Comparison of ENCODE assay signal across 9 mouse cellular contexts in the genomic region with DNA sequence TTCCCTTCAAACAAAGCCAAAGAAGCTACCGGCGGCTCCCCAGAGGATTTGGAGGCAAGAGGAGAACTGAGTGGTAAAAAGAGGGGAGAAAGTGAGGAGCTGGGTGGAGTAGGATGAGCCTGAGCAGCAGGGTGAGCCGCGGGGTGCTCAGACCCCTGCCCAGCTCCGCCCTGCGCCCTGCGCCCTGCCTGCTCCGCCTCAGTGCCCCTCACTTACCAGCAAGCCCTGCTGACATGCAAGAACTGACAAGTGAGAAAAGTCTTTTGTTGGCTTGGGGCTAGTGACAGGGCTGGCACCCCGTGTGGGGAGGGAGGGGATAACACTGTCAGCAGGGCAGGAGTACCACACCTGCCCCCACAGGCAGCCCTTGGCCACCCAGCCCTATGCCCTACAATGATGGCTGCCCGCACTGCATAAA.
DNase-seq lines count a peak whose midpoint lies in the region; ATAC-seq and TF ChIP-seq lines count a peak whose summit lies in the region.
"Had no signal": no experiment of that assay in that cellular context is flagged by ENCODE, and none has a peak within 500 bp of the region (broad histone marks: within the 10 kb centered on the region; RNA-seq: fewer than 3 reads in every experiment).

No protein-coding gene starts in this region.

- H3K9me3 ChIP-seq in forebrain, embryonic 10.5 days, result no peaks in the 10 kb centered on the region
- H3K9me3 ChIP-seq in hindbrain, embryonic 11.5 days (ENCODE audit: control insufficient read depth, low read length), result no peaks in the 10 kb centered on the region

- H3K27ac ChIP-seq in layer of hippocampus, adult 2 months, result peak overlapping the region; percentile 48; the same call in 1 of the 2 replicates
- H3K27ac ChIP-seq in forebrain, embryonic 10.5 days, result peak overlapping the region; percentile 80
- H3K27ac ChIP-seq in hindbrain, embryonic 11.5 days (ENCODE audit: low read depth, low read length), result no peak overlapping the region

- peak; percentile 60 for TF ChIP-seq CTCF in layer of hippocampus, adult 2 months (conservative IDR thresholded peaks at IDR 0.05)

- peak overlapping the region; percentile 46 for H3K4me3 ChIP-seq in layer of hippocampus, adult 2 months
- H3K4me3 ChIP-seq in forebrain, embryonic 10.5 days, result peak overlapping the region; percentile 60
- H3K4me3 ChIP-seq in hindbrain, embryonic 11.5 days (ENCODE audit: low read depth, low read length), result peak overlapping the region; percentile 44

- 0% methylated on average over 10 of the region's 10 CpGs for WGBS in forebrain, embryonic 10.5 days
- WGBS in hindbrain, embryonic 11.5 days, result 4% methylated on average over 9 of the region's 10 CpGs

- peaks cover 20% of the 10 kb centered on the region for H3K4me1 ChIP-seq in forebrain, embryonic 10.5 days
- H3K4me1 ChIP-seq in hindbrain, embryonic 11.5 days (replicated peaks; ENCODE audit: control insufficient read depth, insufficient read depth, low read length), result 0 out of 2 replicates have a peak, but pooled peaks cover 2% of the 10 kb centered on the region

- peak; percentile 78 for ATAC-seq in cerebellum, adult (ENCODE audit: insufficient number of reproducible peaks, low FRiP score, low TSS enrichment)
- peak; percentile 96 for ATAC-seq in hindbrain, embryonic 11.5 days (ENCODE audit: low FRiP score)
- ATAC-seq in megakaryocyte progenitor cell, adult 5-6 weeks (replicated peaks; ENCODE audit: poor library complexity), result peak; percentile 46
- ATAC-seq: Patski had no signal

- no peak for DNase-seq in layer of hippocampus, adult 2 months (ENCODE audit: low spot score in 2 of 2)
- no peak for DNase-seq in layer of hippocampus, postnatal 25 days (ENCODE audit: extremely low spot score in 1 of 2, low spot score in 1 of 2)
- peak; percentile 55 for DNase-seq in forebrain, embryonic 10.5 days (ENCODE audit: extremely low spot score, low spot score)
- DNase-seq in hindbrain, embryonic 11.5 days (ENCODE audit: low spot score), result peak; percentile 72
- no peak for DNase-seq in ovary, postnatal 14 days (ENCODE audit: low spot score)
- DNase-seq in urinary bladder, postnatal 14 days (ENCODE audit: low spot score), result no peak

- H3K9ac ChIP-seq in hindbrain, embryonic 11.5 days (ENCODE audit: low read depth, low read length), result peak overlapping the region; percentile 66

- peak overlapping the region; percentile 79 for H3K4me2 ChIP-seq in hindbrain, embryonic 11.5 days (replicated peaks; ENCODE audit: low read depth, low read length)

- H3K27me3 ChIP-seq in forebrain, embryonic 10.5 days (ENCODE audit: poor library complexity, severe bottlenecking), result peaks cover 36% of the 10 kb centered on the region
- no peaks in the 10 kb centered on the region; the same call in 1 of the 2 replicates for H3K27me3 ChIP-seq in hindbrain, embryonic 11.5 days (ENCODE audit: control insufficient read depth, insufficient read depth, low read length)

- no peaks in the 10 kb centered on the region for H3K36me3 ChIP-seq in forebrain, embryonic 10.5 days (replicated peaks)
- H3K36me3 ChIP-seq in hindbrain, embryonic 11.5 days (ENCODE audit: control insufficient read depth, insufficient read depth, low read length), result no peaks in the 10 kb centered on the region

Comparison
In these comparisons a context has a peak if more than half of its experiments do, and no peak if none do; other contexts are left out.
1. DNase-seq: peak in forebrain, embryonic 10.5 days (single experiment) and hindbrain, embryonic 11.5 days (single experiment); none in layer of hippocampus, adult 2 months (0 of 2), layer of hippocampus, postnatal 25 days (0 of 2), ovary, postnatal 14 days (single experiment) and urinary bladder, postnatal 14 days (single experiment).
2. ATAC-seq: peak in every context shown above with its lines; median percentile 96 in hindbrain, embryonic 11.5 days; 78 in cerebellum, adult; 46 in megakaryocyte progenitor cell, adult 5-6 weeks.
3. Peak in every context shown above with its lines, with median percentiles within 50 percentile points of each other: H3K4me3 ChIP-seq.